Mouse (Mus musculus) liver, adult 2 months (tissue): ENCODE results near the gene Numb.

Source experiments
- CTCF ChIP-seq: fragments of 200-500 bp; IDR thresholded peaks from 2 replicates; pipeline ENCODE4 v1.5.1; 2011; ENCODE audit warnings: low read depth, low read length, control low read depth
- POLR2A ChIP-seq: fragments of 200-500 bp; IDR thresholded peaks from 2 replicates; pipeline ENCODE4 v1.6.1; 2011; ENCODE audit warnings: low read length, control low read depth; ENCODE audit not compliant: insufficient read depth; ENCODE audit errors: extremely low read depth

DNA sequence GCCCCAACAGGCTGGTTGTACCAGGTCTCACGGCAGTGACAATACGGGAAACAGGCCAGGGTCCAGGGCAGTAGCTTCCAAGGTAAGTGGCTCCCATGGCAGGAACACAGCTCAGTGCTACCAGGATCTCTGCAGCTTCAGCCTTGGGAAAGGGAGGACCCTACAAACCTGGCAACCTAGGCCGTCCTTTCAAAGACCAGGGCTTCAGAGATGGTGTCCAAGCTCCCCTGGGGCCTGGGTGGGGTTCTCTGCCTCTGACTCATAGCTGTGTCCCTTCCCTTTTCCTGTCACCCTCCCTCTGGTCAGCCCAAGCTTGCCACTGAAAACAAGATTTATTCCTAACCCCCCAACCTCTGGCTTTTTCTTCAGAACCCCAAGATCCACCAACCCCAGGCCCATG is 141.6 kb downstream of the Numb start:
- TF ChIP-seq CTCF (no peak), POLR2A (no peak)
